ENCODE assay signal across 8 mouse cellular contexts in genomic region chr9:96713472-96714390, GRCm38 (mm10). TPM values are rescaled to one million over a fixed set of nuclear protein-coding genes. Genes with fewer than 3 reads are reported as not detected.
A peak's percentile ranks its signal among the peaks of the same experiment; 100 is the strongest.
DNase-seq lines count a peak whose midpoint lies in the region; ATAC-seq and TF ChIP-seq lines count a peak whose summit lies in the region.

No protein-coding gene starts in this region.

- no peaks in the 10 kb centered on the region for H3K9me3 ChIP-seq in kidney, embryonic 15.5 days (replicated peaks)
- no peaks in the 10 kb centered on the region for H3K9me3 ChIP-seq in ES-Bruce4 (replicated peaks; ENCODE audit: control insufficient read depth, insufficient read depth, low read length, poor library complexity, severe bottlenecking)
- H3K9me3 ChIP-seq in embryonic facial prominence, embryonic 13.5 days: no peaks in the 10 kb centered on the region
- no peaks in the 10 kb centered on the region for H3K9me3 ChIP-seq in midbrain, embryonic 13.5 days

- no peaks in the 10 kb centered on the region for H3K27me3 ChIP-seq in kidney, embryonic 15.5 days
- no peaks in the 10 kb centered on the region for H3K27me3 ChIP-seq in ES-Bruce4 (ENCODE audit: control insufficient read depth, insufficient read depth, low read length, poor library complexity, severe bottlenecking)
- H3K27me3 ChIP-seq in embryonic facial prominence, embryonic 13.5 days: no peaks in the 10 kb centered on the region
- H3K27me3 ChIP-seq in midbrain, embryonic 13.5 days: no peaks in the 10 kb centered on the region

- WGBS in kidney, embryonic 15.5 days: 62% methylated on average over 14 of the region's 14 CpGs
- 78% methylated on average over 14 of the region's 14 CpGs for WGBS in embryonic facial prominence, embryonic 13.5 days
- WGBS in midbrain, embryonic 13.5 days: 72% methylated on average over 14 of the region's 14 CpGs

- H3K4me1 ChIP-seq in kidney, embryonic 15.5 days: peaks cover 42% of the 10 kb centered on the region
- H3K4me1 ChIP-seq in ES-Bruce4 (ENCODE audit: control insufficient read depth, insufficient read depth, low read length): peaks cover 5% of the 10 kb centered on the region
- peaks cover 23% of the 10 kb centered on the region for H3K4me1 ChIP-seq in embryonic facial prominence, embryonic 13.5 days
- peaks cover 22% of the 10 kb centered on the region for H3K4me1 ChIP-seq in midbrain, embryonic 13.5 days (replicated peaks)

- no peak overlapping the region for H3K9ac ChIP-seq in kidney, embryonic 15.5 days
- no peak overlapping the region for H3K9ac ChIP-seq in ES-Bruce4 (ENCODE audit: low read depth, poor library complexity, severe bottlenecking)
- no peak overlapping the region for H3K9ac ChIP-seq in embryonic facial prominence, embryonic 13.5 days
- H3K9ac ChIP-seq in midbrain, embryonic 13.5 days (replicated peaks): no peak overlapping the region

- 0 out of 2 replicates have a peak overlapping the region, but pooled peaks have one; percentile 28 for H3K27ac ChIP-seq in kidney, embryonic 15.5 days
- H3K27ac ChIP-seq in ES-Bruce4 (ENCODE audit: insufficient read depth, low read length): peak overlapping the region; percentile 93
- 0 out of 2 replicates have a peak overlapping the region, but pooled peaks have one; percentile 51 for H3K27ac ChIP-seq in embryonic facial prominence, embryonic 13.5 days
- H3K27ac ChIP-seq in midbrain, embryonic 13.5 days: peak overlapping the region; percentile 63

- DNase-seq in kidney, postnatal 14 days: no peak
- DNase-seq in cerebellum, adult 8-10 months: no peak
- no peak for DNase-seq in layer of hippocampus, adult 9-10 months (ENCODE audit: low spot score)
- DNase-seq in lung, postnatal 14 days: no peak

- peaks cover 19% of the 10 kb centered on the region for H3K36me3 ChIP-seq in kidney, embryonic 15.5 days
- H3K36me3 ChIP-seq in ES-Bruce4 (ENCODE audit: control insufficient read depth, insufficient read depth, low read length, poor library complexity, severe bottlenecking): no peaks in the 10 kb centered on the region
- H3K36me3 ChIP-seq in embryonic facial prominence, embryonic 13.5 days: peaks cover 3% of the 10 kb centered on the region; the same call in 1 of the 2 replicates
- H3K36me3 ChIP-seq in midbrain, embryonic 13.5 days: 0 out of 2 replicates have a peak, but pooled peaks cover 2% of the 10 kb centered on the region

- no peak overlapping the region for H3K4me3 ChIP-seq in kidney, embryonic 15.5 days (replicated peaks)
- peak overlapping the region; percentile 23; the same call in 1 of the 2 replicates for H3K4me3 ChIP-seq in ES-Bruce4 (ENCODE audit: low read depth, low read length)
- no peak overlapping the region for H3K4me3 ChIP-seq in embryonic facial prominence, embryonic 13.5 days
- no peak overlapping the region for H3K4me3 ChIP-seq in midbrain, embryonic 13.5 days (replicated peaks)

- H3K4me2 ChIP-seq in kidney, embryonic 15.5 days: no peak overlapping the region
- H3K4me2 ChIP-seq in embryonic facial prominence, embryonic 13.5 days: no peak overlapping the region
- H3K4me2 ChIP-seq in midbrain, embryonic 13.5 days (replicated peaks): no peak overlapping the region; the same call in 1 of the 2 replicates

- ATAC-seq in kidney, embryonic 15.5 days (replicated peaks; ENCODE audit: low FRiP score): no peak
- no peak for ATAC-seq in embryonic facial prominence, embryonic 13.5 days (ENCODE audit: insufficient number of reproducible peaks, insufficient read depth, low FRiP score, low TSS enrichment, low read depth)
- ATAC-seq in midbrain, embryonic 13.5 days: no peak

- no peak for TF ChIP-seq CTCF in ES-Bruce4 (IDR thresholded peaks at IDR 0.05; ENCODE audit: low read depth, low read length)

- no peak for TF ChIP-seq POLR2A in ES-Bruce4 (IDR thresholded peaks at IDR 0.05; ENCODE audit: insufficient read depth, low read length)

- no peak for TF ChIP-seq EP300 in ES-Bruce4 (IDR thresholded peaks at IDR 0.05; ENCODE audit: insufficient read depth, low read depth, low read length)

RNA-seq across cellular contexts. Expression of gene Zbtb38, which starts 38.9 kb away (rescaled TPM):
- polyA plus RNA-seq in kidney, embryonic 15.5 days (2015; fragmentation: Nextera tagmentation; extraction: Ambion mirVana): 20.6 TPM in 2 replicates
- 23.8 and 28.1 TPM in 2 replicates for polyA plus RNA-seq in ES-Bruce4 (2011; ENCODE audit: insufficient read depth, insufficient read length, low read depth, missing spikeins)
- 14.6 and 16.2 TPM in 2 replicates for polyA plus RNA-seq in embryonic facial prominence, embryonic 13.5 days (2015; fragmentation: Nextera tagmentation; extraction: Ambion mirVana)
- 38.0 and 41.1 TPM in 2 replicates for polyA plus RNA-seq in midbrain, embryonic 13.5 days (2015; fragmentation: Nextera tagmentation; extraction: Ambion mirVana)

Comparison
In these comparisons a context has a peak if more than half of its experiments do, and no peak if none do; other contexts are left out.
1. H3K27ac ChIP-seq: peak in every context shown above with its lines; median percentile 93 in ES-Bruce4; 63 in midbrain, embryonic 13.5 days; 51 in embryonic facial prominence, embryonic 13.5 days; 28 in kidney, embryonic 15.5 days.